Mouse (Mus musculus) activated CD4-positive, CD25-positive, alpha-beta regulatory T cell, adult 4 months (primary cell): ENCODE data around the gene Atl3. TPM values are rescaled to one million over a fixed set of nuclear protein-coding genes. Genes with fewer than 3 reads are reported as not detected.
"Not testable (repeated sequence)": the region's sequence is repeated elsewhere in the genome, so short reads cannot be mapped to it uniquely, and the experiment has no call there.

Source experiments
- ATAC-seq: one replicate; pipeline ENCODE4 v1.8.0; 2017
- polyA plus RNA-seq, 2 experiments: library from polyadenylated mRNA; unstranded; fragments of 100-300 nt; shearing (Covaris generic); gene quantifications; one replicate each; pipeline ENCODE4 v1.2.1; 2017

Gene Atl3
- 10 to 100 TPM; 20.1 to 23.8 TPM for polyA plus RNA-seq

- ATAC-seq, result peak; percentile 13
These were observed at the start of gene Atl3 for GRCm38 (mm10) chr19:7493352-7494186. Atl3 (plus strand) TSS chr19:7494040.

GRCm38 (mm10) chr19:7445105-7445504, 48.7 kb upstream of the Atl3 start:
- ATAC-seq, result no peak

GRCm38 (mm10) chr19:7445596-7445995, 48.2 kb upstream of the Atl3 start:
- ATAC-seq, result no peak

- ATAC-seq, result peak; percentile 28
These were observed 37.0 kb upstream of the Atl3 start for GRCm38 (mm10) chr19:7456803-7457202.

GRCm38 (mm10) chr19:7458901-7459300, 34.9 kb upstream of the Atl3 start:
- ATAC-seq, result no peak

GRCm38 (mm10) chr19:7459370-7459769, 34.5 kb upstream of the Atl3 start:
- no peak for ATAC-seq

- no peak for ATAC-seq
These were observed 25.9 kb upstream of the Atl3 start for GRCm38 (mm10) chr19:7467915-7468314.

GRCm38 (mm10) chr19:7470643-7471042, 23.2 kb upstream of the Atl3 start:
- ATAC-seq, result no peak

- no peak for ATAC-seq
These were observed 14.0 kb upstream of the Atl3 start for GRCm38 (mm10) chr19:7479751-7480248.

GRCm38 (mm10) chr19:7481541-7482265, 12.1 kb upstream of the Atl3 start:
- ATAC-seq, result no peak

GRCm38 (mm10) chr19:7482266-7482598, 11.6 kb upstream of the Atl3 start:
- ATAC-seq, result no peak

GRCm38 (mm10) chr19:7482599-7483511, 11.0 kb upstream of the Atl3 start, which contains the start of gene Rtn3:
Rtn3 (minus strand) TSS chr19:7483281.
- peak; percentile 83 for ATAC-seq

GRCm38 (mm10) chr19:7483512-7483882, 10.3 kb upstream of the Atl3 start:
- peak; percentile 43 for ATAC-seq

GRCm38 (mm10) chr19:7484076-7484475, 9.8 kb upstream of the Atl3 start:
- ATAC-seq, result no peak

- ATAC-seq, result no peak
These were observed 6.2 kb upstream of the Atl3 start for GRCm38 (mm10) chr19:7487680-7488079.

- ATAC-seq, result no peak
These were observed 1.9 kb upstream of the Atl3 start for GRCm38 (mm10) chr19:7491960-7492359.

- ATAC-seq, result no peak
These were observed 1.2 kb upstream of the Atl3 start for GRCm38 (mm10) chr19:7492682-7493081.

GRCm38 (mm10) chr19:7494187-7495015, 561 bp downstream of the Atl3 start:
- peak; percentile 88 for ATAC-seq

- no peak for ATAC-seq
These were observed 1.6 kb downstream of the Atl3 start for GRCm38 (mm10) chr19:7495221-7496038.

GRCm38 (mm10) chr19:7496070-7496469, 2.2 kb downstream of the Atl3 start:
- ATAC-seq, result not testable (repeated sequence)

GRCm38 (mm10) chr19:7498816-7499215, 5.0 kb downstream of the Atl3 start:
- ATAC-seq, result no peak
